Mouse (Mus musculus): Measurements from ENCODE around the gene Astn1.

Astn1 gene

GRCm38 (mm10) chr1:158516558-158516957, 154.5 kb downstream of the Astn1 start:
- DNase-seq (ENCODE audit: inconsistent ontology term) = no peak

DNA sequence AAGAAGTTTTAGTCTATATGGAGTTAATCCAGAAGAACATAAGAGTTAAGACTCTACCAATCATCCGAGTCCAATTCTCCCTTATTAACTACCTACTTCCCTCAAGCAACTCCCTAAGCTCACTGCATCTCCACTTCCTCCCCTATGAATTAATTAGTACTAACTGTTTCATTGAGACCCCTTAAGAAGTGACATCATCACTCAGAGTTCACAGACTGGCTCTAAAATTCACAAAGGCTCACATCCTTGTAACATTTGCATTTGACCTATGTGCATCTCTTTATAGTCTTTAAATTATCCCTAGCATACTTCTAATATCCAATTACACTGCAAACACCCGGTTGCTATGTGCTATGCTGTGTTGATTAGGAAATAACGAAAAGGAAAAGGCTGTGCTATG, 174.1 kb downstream of the Astn1 start:
- DNase-seq (ENCODE audit: inconsistent ontology term) = no peak

DNA sequence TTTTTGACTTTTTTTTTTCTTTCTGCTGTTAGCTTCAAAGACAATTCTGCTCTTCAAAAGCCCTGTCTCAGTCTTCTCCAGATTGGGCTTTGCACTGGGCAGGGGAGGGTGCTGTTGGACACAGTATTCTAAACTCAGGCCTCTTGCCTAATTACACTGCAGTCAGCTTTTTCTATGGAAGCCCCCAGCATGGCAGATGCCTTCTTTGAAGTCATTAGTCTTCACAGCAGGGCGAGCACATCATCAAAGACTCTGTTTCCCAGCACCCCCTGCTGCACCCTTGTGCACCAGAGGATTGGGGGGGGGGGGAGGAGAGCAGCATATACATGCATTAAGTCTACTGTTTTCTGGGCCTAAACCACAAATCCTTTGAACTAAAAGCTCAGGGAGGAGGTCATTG, 174.8 kb downstream of the Astn1 start:
- no peak for DNase-seq (ENCODE audit: inconsistent ontology term)

- no peak for DNase-seq (ENCODE audit: inconsistent ontology term)
Measured at GRCm38 (mm10) chr1:158545095-158545494, 183.0 kb downstream of the Astn1 start.

- no peak for DNase-seq (ENCODE audit: inconsistent ontology term)
Measured at GRCm38 (mm10) chr1:158546513-158546912, 184.4 kb downstream of the Astn1 start.

- no peak for DNase-seq (ENCODE audit: inconsistent ontology term)
Measured at GRCm38 (mm10) chr1:158547592-158548211, 185.6 kb downstream of the Astn1 start.

DNA sequence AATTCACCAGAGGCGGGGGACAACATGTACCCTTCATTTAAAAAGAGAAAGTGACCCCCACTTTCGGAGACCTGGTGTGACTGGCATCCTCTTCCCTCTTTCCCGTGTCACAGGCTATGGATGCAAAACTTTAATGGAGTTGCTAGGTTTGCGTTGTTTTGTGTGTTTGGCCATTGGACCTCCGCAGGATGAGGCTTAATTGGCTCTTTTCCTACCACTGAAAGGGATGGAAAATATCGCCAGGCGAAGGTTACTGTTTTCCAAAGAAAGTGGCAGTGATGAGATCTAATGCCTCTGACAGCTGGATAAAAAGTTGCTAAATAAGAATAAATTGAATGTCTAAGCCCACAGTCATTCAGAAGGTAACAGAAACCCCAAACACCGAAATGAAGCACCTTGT, 186.2 kb downstream of the Astn1 start:
- DNase-seq (ENCODE audit: inconsistent ontology term) = no peak

GRCm38 (mm10) chr1:158549616-158550015, 187.5 kb downstream of the Astn1 start:
- no peak for DNase-seq (ENCODE audit: inconsistent ontology term)

DNA sequence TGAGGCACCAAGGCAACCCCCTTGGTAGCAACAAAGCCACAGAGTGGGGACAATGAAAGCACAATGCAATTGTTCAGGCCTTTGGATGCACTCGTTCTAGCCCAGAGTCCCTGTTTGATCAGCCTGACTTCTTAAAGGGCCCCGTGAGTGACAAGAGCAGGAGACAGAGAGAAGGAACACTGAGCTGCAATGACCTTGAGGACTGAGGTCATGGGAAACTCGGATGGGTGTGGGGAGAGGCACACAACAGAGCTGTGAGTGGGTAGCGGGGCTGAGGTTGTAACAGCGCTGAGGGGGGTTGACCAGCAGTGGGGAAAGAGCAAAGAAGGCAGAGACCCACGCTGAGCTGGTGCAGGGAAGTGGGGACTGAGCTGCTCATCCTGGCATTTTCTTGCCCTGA, 189.9 kb downstream of the Astn1 start:
- no peak for DNase-seq (ENCODE audit: inconsistent ontology term)

DNA sequence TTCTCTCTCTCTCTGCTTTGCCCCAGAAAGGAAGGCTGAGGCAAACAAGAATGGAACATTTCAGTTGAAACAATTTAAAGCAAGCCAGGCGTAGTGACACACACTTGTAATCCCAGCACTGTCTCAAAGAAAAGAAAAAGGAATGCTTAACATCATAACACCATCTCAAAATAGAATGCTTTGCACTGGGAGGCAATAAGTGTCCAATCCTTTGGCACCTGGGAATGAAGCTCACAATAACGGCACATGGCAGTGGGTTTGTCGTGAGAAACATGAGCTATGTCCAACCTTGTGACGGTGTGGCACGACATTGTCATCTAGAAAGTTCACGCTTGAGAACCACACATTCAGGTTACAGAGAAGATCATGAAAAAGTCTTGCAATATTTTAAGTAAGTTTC, 191.3 kb downstream of the Astn1 start:
- DNase-seq (ENCODE audit: inconsistent ontology term) = no peak

DNA sequence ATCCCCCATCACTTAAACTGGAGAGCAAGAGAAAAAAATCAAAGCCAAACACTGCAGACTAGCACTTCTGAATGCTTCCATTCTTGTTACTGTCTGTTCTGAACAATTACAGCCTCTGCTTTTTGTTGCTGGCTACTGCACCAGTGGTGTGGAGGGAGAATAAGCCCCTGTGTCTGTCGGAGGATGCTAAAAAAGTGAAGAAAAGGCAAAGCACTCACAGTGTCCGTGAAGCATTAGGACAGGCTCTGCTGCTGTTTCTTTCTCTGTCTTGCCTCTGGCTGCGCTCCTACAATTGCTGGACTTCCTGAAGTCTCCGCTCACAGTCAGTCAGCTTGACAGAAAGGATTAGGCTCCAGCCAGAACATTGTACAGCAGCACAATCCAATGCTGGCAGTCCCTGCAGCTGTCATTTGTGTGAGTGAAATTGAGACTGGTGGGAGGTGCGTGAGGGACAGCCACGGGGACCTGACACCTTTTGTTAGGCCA, 192.0 kb downstream of the Astn1 start:
- DNase-seq (ENCODE audit: inconsistent ontology term) = peak; percentile 44

GRCm38 (mm10) chr1:158573168-158573567, 211.1 kb downstream of the Astn1 start:
- DNase-seq (ENCODE audit: inconsistent ontology term) = peak; percentile 49

DNA sequence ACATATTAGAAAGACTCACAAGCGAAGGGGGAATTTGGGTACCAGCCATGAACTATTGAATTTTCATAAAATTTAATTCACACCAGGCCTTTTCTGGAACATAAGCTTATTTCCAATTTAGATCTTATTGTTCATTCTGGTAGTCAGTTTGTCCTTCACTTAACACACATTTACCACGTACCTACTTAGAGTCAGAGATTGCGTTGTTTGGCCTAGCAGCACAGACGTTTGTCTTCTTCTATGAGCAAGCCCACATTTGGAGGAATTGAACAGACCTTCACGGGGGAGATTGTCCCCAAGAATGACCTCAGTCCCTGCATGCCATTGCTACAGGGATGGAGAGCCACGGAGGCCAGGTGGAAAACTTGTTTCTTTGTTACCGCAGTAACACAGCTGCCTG, 211.5 kb downstream of the Astn1 start:
- DNase-seq (ENCODE audit: inconsistent ontology term) = no peak

- DNase-seq (ENCODE audit: inconsistent ontology term) = no peak
Measured at GRCm38 (mm10) chr1:158575997-158576396, 213.9 kb downstream of the Astn1 start.

DNA sequence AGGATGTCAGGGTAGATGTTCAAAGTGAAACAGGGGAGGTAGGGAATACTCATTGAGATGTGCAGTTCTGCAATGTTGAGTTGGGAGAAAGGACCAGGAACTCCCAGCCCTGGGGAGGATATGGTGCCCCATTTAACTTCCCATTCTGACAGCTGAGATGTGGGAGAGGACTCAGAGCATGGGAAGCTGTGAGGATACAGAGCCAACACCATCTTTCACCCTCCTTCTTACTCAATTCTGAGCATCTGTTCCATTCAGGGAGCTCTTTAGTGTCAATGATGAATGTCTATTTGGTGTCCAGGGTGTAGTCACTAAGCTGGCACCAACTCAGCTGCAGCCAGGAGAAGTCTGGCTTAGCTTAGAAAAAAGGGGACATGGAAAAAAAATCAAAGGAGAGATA, 219.7 kb downstream of the Astn1 start:
- DNase-seq (ENCODE audit: inconsistent ontology term) = no peak

DNA sequence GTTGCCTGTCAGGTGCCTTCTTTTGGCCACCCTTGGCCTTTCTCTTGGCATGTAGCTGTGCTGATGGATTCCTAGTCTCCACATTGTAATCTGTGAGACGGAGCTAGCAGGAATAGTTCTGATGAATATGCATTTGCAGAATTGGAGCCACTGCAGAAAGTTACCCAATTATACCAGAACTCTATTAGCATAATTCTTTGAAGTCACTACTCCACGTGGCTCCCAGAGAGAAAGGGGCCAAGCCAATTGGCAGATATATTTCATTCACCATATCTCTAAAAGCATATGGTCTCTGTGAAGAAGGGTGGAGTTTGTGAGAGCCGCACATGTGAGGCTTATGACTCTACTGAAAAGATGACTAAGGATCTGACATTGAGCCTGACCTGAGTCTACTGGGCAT, 226.8 kb downstream of the Astn1 start:
- no peak for DNase-seq (ENCODE audit: inconsistent ontology term)

DNA sequence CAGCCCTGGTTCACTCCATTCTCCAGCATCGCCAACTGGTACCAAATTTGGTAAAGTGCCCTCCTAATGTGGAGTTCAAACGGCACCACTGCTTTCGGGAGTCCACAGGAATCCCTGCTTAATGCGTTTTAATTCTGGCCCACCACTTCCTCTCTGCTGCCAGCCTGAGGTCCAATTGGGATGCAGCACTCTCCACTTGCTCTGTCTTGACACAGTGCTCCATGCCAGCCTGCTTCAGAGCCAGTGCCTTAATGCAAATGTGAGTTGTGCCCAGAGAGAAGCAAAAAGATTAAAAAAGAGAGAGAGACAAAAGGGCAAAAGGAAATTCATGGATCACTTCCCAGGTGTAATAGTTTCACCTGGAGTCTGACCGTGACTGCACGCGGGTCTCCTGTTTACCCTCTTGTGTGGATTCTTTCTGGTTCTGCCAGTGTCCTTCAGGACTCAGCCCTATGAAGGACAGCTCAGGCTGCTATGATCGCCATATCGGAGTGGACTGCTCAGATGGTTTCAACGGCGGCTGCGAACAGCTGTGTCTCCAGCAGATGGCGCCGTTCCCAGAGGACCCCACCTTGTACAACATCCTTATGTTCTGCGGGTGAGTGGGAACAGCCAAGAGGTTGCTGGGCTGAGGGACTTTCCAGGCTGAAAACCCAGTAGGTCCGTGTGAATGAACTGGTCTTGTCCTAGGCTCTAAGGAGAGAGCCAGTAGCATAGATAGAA, 234.8 kb downstream of the Astn1 start:
- no peak for DNase-seq (ENCODE audit: inconsistent ontology term)

DNA sequence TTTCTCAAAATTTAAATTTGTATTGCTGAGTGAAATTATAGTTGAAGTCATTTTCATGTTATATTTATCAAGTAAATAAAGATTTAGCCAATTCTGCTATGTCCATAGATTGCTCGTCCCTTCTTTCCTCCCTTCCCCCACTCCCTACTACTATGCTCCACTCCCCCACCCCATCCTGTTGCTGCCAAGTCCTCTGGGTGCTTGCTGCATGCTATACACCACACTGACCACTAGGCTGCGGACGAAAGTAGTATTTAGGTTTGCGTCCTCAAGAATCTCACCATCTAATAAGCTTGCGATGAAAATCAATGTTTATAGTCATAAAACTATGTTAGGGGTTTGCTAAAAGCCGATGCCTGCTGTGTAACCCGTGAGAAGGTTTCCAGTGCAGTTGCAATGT, 235.9 kb downstream of the Astn1 start:
- no peak for DNase-seq (ENCODE audit: inconsistent ontology term)

GRCm38 (mm10) chr1:158599435-158599834, 237.4 kb downstream of the Astn1 start:
- no peak for DNase-seq (ENCODE audit: inconsistent ontology term)

- no peak for DNase-seq (ENCODE audit: inconsistent ontology term)
Measured at GRCm38 (mm10) chr1:158603056-158603455, 241.0 kb downstream of the Astn1 start.

DNA sequence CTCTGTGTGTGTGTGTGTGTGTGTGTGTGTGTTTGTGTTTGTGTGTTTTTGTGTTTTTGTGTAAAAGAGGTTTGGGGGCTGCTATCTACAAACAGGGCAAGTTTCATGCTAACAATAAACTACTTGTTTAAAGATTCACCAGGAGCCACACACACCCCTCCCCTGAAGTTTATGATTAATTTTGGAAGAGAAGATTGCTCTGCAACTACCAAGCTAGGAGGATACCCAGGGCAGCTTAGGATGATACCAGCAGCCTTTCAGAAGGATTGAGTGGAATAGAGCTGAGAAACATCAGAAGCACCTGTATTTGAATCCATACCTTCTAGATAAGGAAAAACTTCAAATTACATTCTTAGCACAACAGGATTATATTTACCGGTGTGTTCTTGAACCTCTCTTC, 242.1 kb downstream of the Astn1 start:
- no peak for DNase-seq (ENCODE audit: inconsistent ontology term)

GRCm38 (mm10) chr1:158605597-158605996, 243.5 kb downstream of the Astn1 start:
- no peak for DNase-seq (ENCODE audit: inconsistent ontology term)

- peak; percentile 74 for DNase-seq (ENCODE audit: inconsistent ontology term)
Measured at GRCm38 (mm10) chr1:158606324-158606723, 244.3 kb downstream of the Astn1 start.

GRCm38 (mm10) chr1:158607201-158607600, 245.1 kb downstream of the Astn1 start:
- DNase-seq (ENCODE audit: inconsistent ontology term) = no peak
